Mouse (Mus musculus) brain, adult 10 weeks (tissue): Measurements from ENCODE around the gene Krtcap3. TPM values are rescaled to one million over a fixed set of nuclear protein-coding genes. Genes with fewer than 3 reads are reported as not detected.

Experiments
- polyA plus RNA-seq: library from polyadenylated mRNA; stranded (reverse); fragments of 350-450 nt; fragmentation: Illumina TruSeq; extraction: RNeasy Lipid Tissue Mini Kit (QIAGEN cat#74804); gene quantifications from one replicate; pipeline ENCODE4 v1.2.3, GENCODE M21; 2015; ENCODE audit warnings: low read depth, low replicate concordance

Gene Krtcap3
- polyA plus RNA-seq, result 2.6 TPM

DNA sequence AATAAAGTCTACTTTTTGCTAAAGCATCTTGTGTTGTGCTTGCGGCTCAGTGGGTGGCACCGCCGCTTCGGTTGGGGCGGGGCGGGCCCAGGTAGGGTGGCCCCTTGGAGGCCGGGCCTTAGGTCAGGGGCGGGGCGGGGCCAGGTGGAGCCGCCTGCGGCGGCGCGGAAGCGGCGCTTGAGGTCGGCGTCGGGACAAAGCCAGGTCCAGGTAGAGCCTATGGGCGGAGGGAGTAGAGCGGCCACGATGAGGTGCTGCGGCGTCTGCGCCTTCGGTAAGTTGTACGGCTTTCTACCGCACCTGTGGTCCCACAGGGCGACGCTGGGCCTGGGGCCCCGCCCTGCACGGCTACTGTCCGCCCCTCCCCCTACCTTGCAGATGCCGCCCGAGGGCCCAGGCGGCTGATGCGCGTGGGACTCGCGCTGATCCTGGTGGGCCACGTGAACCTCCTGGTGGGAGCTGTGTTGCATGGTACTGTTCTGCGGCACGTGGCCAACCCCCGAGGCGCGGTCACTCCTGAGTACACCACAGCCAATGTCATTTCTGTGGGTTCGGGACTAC lies at the start of gene Krtcap3:
Gene Krtcap3 (plus strand): TSS at position 151 of the 561 bp plus-strand sequence.

DNA sequence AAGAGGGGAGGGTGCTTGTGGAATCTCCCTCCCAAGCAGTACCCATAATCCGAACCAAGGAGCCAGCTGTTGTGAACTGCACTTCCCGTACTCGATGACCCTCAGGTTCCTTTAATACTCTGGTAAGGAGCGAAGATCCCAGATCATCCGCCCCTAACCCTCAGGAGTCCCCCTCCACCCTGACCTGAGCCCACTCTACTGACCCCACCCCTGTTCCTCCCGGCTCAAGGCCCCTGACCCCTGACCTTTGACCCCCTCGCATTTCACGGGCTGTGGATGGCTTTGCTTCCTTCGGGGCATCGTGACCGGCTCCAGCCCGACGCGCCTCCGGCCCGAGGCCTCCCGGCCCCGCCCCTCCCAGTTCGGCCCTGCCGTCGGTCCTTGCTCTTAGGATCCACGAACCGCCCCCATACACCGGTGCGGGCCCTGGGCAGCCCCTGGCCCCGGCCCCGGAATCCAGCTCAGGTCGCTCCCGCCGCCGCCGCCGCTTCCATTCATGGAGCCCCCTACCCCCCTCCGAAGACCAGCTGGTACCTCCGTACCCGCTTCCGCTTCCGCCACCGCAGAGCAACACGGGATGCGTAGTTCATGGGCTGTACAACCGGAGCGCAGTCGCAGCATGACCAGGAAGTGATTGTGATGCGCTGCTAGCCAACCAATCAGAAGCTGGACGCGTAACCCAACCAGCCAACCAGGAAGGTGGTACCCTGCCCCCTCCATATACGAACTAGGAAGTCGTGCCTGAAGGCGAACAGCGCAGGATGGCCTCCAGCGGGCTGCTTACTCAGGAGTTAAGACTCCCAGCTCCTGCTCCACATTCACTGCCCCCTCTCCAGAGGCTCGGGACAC lies 49.5 kb upstream of the Krtcap3 start, which contains the start of gene Zfp513:
Gene Zfp513 (minus strand): TSS at position 562 of the 849 bp plus-strand sequence.

DNA sequence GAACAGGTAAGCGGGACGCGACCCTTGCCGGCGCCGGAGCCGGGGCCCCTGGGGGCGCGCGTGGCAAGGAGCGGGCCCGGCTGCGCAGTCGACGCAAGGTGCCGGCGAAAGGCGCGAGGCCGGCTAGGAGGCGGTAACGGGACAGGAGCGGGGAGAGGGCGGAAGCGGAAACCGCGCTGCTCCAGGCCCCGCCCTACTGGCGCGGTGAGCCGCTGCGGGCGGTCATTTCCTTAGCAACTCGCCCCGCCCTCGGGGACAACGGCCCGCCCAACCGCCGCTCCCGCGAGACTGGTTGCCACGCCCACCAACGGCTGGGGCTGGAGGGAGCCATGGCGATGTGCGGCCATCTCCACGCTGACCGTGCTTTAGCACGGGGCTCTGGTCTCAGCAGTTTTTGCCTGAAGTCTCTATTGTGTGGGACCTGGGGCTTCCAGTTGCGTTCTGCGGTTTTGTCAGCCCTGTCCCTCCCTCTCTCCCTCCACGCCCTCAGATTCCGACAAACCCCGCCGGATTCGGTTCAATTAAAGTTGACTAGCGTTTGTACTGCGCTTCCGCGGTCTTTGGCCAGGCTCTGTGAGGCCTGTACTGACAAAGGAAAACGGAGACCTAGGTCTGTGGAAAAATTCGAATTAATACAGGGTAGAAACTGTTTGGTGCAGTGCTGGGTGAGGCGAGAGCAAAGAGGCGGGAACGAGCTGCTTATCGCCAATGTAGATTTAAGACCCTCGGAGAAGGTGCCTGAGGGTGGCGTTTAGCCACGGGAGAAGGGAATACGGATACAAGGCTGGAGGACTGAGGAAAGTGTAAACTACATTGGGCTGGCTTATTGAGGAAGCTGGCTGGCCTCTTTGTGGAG lies 30.8 kb upstream of the Krtcap3 start, which contains the start of gene Ppm1g:
Gene Ppm1g (minus strand): TSS at position 240 of the 856 bp plus-strand sequence.

DNA sequence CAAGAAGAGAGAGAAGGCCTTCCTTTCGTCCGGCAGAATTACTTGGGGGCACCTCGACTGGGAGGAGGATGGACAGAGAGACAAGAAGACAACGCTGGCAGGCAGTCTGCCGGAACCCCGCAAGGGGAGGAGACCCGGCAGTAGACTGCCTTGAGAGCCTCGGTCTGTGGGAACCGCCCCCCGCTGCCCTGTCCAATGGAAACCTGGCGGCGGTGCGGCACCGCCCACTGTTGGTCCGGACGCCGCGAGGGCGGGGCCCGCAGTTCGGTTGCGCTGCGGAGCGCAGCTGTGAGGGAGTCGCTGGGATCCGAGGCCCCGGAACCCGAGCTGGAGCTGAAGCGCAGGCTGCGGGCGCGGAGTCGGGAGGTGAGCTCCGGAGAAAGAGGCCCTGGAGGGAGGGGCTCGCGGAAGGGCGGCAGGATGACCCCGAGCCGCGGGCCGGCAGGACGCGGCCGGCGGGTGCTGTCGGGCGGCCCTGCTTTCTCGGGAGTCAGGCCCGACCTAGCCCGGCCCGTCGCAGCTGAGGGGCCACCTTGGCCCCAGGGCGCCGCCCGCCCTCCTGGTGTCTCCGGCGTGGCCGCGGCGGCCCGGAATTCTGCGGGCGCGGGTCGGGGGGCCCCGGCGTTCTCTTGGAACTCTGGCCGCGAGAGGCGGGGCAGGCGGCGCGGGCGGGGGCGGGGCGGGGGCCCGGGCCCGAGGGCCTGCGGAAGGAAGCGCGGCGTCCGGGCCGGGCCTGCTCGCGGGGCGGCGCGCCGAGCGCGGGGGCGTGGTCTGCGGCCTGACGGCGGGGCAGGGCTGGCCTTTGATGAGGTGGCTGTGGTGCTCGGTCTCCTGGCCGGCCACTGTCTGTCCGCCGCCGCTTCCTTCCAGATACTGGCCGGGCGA lies 10.6 kb upstream of the Krtcap3 start, which contains the start of the genes Nrbp1 and Gm9970:
Gene Nrbp1 (plus strand): TSS at position 228 of the 885 bp plus-strand sequence.
Gene Gm9970 (minus strand): TSS at position 596 of the 885 bp plus-strand sequence.

DNA sequence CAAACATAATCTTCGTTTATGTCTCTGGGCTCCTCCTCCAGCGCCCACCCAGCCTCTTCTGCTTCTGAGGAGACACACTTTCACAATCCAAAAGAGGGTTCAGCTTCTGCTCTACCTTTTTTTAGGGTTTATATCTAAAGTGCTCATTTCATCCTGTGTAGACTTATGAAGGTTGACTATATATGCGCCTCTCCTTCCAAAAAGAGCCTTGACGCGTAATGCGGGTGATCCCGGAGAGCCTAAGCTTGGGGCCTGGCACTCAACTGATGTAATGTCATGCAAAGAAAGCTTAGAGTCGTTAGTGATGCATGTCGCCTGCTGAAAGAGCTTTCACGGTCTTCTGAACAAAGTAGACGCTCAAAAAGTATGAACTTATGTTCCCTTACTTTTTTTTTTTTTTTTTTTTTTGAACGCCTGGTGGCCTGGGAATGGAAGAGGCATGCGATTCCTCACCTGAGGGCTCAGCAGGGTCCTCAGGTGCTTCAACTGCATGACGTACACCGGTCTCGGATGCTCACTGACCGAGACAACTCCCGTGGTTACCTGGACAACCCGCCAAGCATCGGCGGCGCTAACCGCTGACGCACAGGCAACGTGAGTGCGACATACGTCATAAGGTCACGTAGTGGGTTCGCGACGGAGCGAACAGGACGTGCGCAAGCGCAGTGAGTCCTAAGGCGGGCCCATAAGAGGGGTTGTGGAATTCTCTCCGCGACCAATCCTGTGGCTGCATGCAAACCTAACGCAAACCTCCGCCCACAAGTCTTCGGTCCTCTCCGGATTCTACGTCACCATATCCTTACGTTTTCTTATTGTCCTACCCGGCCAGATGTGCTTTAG lies 39.2 kb downstream of the Krtcap3 start, which contains the start of gene Ift172:
Gene Ift172 (minus strand): TSS at position 596 of the 840 bp plus-strand sequence.

DNA sequence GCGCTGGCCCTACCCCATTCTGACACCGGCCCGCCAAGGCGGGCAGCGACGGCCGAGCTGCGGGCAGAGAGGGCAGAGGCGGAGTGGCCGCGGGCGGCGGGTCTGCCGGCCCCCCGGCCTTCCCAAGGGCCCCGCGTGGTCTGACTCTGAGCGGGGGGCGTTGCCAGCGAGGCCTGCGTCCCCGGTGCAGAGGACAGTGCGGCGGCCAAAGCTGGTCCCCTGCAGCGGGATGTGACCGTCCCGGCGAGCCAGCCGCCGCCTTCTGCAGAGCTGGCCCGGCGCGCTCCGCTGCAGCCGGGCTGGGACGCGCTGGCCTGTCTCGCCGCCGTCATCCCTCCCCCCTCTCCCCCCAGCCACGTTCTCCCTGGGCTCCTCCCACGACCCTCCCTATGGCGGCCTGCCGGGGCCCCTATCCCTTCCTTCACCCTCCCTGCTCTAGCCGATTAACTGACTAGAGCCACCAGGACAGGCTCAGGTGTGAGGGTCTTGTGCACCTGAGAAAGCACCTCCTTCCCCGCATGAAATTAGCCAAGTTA lies 44.2 kb downstream of the Krtcap3 start, which contains the start of gene Fndc4:
Gene Fndc4 (minus strand): TSS at position 475 of the 536 bp plus-strand sequence.

DNA sequence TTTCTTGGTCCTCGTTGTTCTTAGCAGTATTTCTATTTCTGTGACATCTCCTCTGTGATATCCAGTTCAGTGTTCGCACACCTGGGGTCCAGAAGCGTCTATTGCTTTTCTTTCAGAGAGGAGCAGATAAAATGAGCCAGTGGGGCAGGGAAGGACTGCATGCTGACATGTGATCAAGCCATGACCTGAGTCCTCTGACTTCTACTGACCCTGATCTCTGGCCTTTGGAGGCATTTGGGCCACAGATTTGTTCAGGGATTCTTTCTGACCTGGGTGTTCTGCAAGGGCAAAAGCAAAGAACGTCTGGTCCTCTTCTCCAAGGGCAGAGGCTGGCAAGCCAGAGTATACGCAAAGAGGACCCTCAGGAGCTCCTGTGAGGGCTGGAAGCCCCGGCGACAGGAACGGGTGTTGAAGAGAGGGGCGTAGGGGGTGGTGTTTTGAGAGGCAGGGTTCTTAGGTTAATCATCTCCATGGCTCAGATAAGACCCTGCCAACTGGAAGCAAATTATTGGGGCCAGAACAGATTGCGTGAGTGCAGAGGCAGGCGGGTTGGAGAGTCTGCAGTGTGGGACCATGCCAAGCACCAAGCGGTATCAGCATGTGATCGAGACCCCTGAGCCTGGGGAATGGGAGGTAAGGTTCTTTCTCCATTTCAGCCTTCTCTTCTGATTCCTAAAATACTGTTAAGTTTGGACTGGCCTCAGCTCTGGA lies 45.7 kb downstream of the Krtcap3 start, which contains the start of gene Gckr:
Gene Gckr (plus strand): TSS at position 397 of the 711 bp plus-strand sequence.

Other genes with a start within 250 kb of the Krtcap3 start
- 160 TPM for gene Atraid, start 203.4 kb upstream of the Krtcap3 start, polyA plus RNA-seq
- 22.1 TPM for gene Slc5a6, start 202.8 kb upstream of the Krtcap3 start, polyA plus RNA-seq
- 7.9 TPM for gene Cad, start 196.9 kb upstream of the Krtcap3 start, polyA plus RNA-seq
- gene Dnajc5g, start 145.4 kb upstream of the Krtcap3 start, polyA plus RNA-seq, result not detected
- gene Slc30a3, start 143.5 kb upstream of the Krtcap3 start, polyA plus RNA-seq, result 74.3 TPM
- not detected for gene Trim54, start 135.0 kb upstream of the Krtcap3 start, polyA plus RNA-seq
- 2.1 TPM for gene Ucn, start 112.9 kb upstream of the Krtcap3 start, polyA plus RNA-seq
- 99.9 TPM for gene Mpv17, start 97.4 kb upstream of the Krtcap3 start, polyA plus RNA-seq
- 1.1 TPM for gene Gm29609, start 71.8 kb upstream of the Krtcap3 start, polyA plus RNA-seq
- gene Gtf3c2, start 71.5 kb upstream of the Krtcap3 start, polyA plus RNA-seq, result 46.1 TPM
- 82.6 TPM for gene Snx17, start 58.5 kb upstream of the Krtcap3 start, polyA plus RNA-seq
- gene Eif2b4, start 58.3 kb upstream of the Krtcap3 start, polyA plus RNA-seq, result 39.1 TPM
- 26.5 TPM for gene Zfp513, start 49.4 kb upstream of the Krtcap3 start, polyA plus RNA-seq
- 62.2 TPM for gene Ppm1g, start 31.0 kb upstream of the Krtcap3 start, polyA plus RNA-seq
- 97.5 TPM for gene Nrbp1, start 10.8 kb upstream of the Krtcap3 start, polyA plus RNA-seq
- gene Gm9970, start 10.5 kb upstream of the Krtcap3 start, polyA plus RNA-seq, result not detected
- gene Ift172, start 39.4 kb downstream of the Krtcap3 start, polyA plus RNA-seq, result 44.4 TPM
- gene Fndc4, start 44.4 kb downstream of the Krtcap3 start, polyA plus RNA-seq, result 147 TPM
- 0.37 TPM for gene Gckr, start 45.8 kb downstream of the Krtcap3 start, polyA plus RNA-seq
- gene Zfp512, start 200.7 kb downstream of the Krtcap3 start, polyA plus RNA-seq, result 34.3 TPM
- not detected for gene 4930548H24Rik, start 234.0 kb downstream of the Krtcap3 start, polyA plus RNA-seq
- gene Gpn1, start 243.1 kb downstream of the Krtcap3 start, polyA plus RNA-seq, result 26.5 TPM